Mouse (Mus musculus): Measurements from ENCODE around the gene Dnmt3l. TPM values are rescaled to one million over a fixed set of nuclear protein-coding genes. Genes with fewer than 3 reads are reported as not detected.
"Not testable (repeated sequence)": the region's sequence is repeated elsewhere in the genome, so short reads cannot be mapped to it uniquely, and the experiment has no call there.

Gene Dnmt3l
- polyA plus RNA-seq, 1 experiment from 2014 or later: 0.14 TPM

DNA sequence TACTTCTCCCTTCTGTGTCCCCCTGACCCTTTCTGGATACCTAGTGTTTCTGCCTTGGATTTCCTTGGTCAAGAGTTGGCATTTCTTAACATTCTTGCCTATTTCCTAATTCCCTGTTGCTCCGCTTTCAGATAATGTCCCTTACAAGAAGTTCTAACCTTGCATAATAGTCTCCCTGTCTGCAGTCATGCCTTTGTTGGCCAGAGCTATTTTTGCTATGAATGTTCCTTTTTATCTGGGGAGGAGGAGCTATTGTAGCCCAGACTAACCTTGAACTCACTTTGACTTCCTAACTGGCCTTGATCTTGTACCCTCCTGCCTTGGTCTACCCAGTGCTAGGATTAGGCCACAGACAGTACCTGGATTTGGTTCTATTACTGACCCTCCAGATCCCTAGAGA is 26.3 kb upstream of the Dnmt3l start:
- no peaks in the 10 kb centered on the region for H3K36me3 ChIP-seq (ENCODE audit: inconsistent target)
- no peak overlapping the region for H3K4me3 ChIP-seq (ENCODE audit: inconsistent target)
- H3K27ac ChIP-seq: peak overlapping the region; percentile 33
- no peaks in the 10 kb centered on the region for H3K79me2 ChIP-seq (ENCODE audit: inconsistent target)
- WGBS (ENCODE audit: missing documents): 21% methylated on average over 1 of the region's 1 CpGs

DNA sequence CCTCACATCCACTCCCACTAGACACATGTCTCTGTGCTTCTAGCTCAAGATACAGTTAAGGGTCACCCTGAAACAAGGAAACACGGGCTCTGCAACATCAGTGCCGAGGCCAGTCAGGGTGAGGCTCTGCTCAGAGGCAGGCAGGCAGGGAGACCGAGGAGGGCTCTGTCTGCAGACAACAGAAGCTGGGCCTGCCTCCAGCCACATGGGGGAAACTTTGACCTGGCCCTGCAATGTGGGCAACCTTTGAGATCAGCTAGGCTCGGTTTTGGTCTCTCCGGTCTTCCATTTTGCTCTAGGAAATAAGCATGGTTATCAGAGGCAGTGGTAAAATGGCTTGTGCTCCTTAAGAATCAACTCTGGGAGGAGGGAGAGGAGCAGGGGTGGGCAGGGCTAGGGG is 25.4 kb upstream of the Dnmt3l start:
- 60% methylated on average over 5 of the region's 5 CpGs for WGBS (ENCODE audit: missing documents)
- H3K79me2 ChIP-seq (ENCODE audit: inconsistent target): no peaks in the 10 kb centered on the region
- no peak overlapping the region for H3K4me3 ChIP-seq (ENCODE audit: inconsistent target)
- no peaks in the 10 kb centered on the region for H3K36me3 ChIP-seq (ENCODE audit: inconsistent target)
- no peak overlapping the region for H3K27ac ChIP-seq

DNA sequence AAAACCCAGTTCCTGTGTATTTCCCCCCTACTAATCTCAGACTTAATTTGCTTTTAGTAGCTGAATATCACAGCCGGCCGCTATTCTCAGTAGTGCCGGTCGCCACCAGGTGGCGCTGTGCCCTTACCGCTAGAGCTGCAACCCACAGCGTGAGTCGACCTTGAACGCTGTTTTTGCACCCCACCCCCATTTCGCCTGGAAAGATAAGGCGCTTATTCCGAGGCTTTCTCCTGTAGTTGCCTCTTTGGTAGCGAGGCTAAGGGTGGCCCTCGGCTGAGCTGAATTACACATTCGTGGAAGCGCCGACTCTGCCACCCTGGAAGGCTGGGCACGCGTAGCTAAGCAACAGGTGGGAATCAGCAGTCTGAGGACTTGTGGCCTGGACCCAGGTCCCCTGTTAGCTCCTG is 22.9 kb upstream of the Dnmt3l start:
- H3K27ac ChIP-seq: no peak overlapping the region
- 26% methylated on average over 19 of the region's 19 CpGs for WGBS (ENCODE audit: missing documents)
- H3K36me3 ChIP-seq (ENCODE audit: inconsistent target): no peaks in the 10 kb centered on the region
- no peak overlapping the region for H3K4me3 ChIP-seq (ENCODE audit: inconsistent target)
- no peaks in the 10 kb centered on the region for H3K79me2 ChIP-seq (ENCODE audit: inconsistent target)

DNA sequence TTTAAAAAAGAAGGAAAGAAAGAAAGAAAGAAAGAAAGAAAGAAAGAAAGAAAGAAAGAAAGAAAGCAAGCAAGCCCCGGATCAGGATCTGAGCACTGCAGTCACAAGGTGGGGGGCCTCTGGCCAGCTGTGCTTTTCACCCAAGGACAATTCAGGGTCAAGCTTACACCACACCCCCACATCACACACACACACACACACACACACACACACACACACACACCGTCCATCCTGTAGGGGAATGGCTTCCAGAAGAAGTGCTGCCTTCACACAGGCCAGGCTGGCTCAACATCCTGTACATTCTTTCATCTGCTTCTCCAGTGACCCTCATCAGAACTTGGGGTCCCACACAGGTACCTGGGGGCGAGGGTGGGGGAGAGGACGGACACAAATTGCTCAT is 22.5 kb upstream of the Dnmt3l start:
- no peak overlapping the region for H3K4me3 ChIP-seq (ENCODE audit: inconsistent target)
- H3K27ac ChIP-seq: no peak overlapping the region
- 86% methylated on average over 3 of the region's 4 CpGs for WGBS (ENCODE audit: missing documents)
- H3K79me2 ChIP-seq (ENCODE audit: inconsistent target): no peaks in the 10 kb centered on the region
- no peaks in the 10 kb centered on the region for H3K36me3 ChIP-seq (ENCODE audit: inconsistent target)

DNA sequence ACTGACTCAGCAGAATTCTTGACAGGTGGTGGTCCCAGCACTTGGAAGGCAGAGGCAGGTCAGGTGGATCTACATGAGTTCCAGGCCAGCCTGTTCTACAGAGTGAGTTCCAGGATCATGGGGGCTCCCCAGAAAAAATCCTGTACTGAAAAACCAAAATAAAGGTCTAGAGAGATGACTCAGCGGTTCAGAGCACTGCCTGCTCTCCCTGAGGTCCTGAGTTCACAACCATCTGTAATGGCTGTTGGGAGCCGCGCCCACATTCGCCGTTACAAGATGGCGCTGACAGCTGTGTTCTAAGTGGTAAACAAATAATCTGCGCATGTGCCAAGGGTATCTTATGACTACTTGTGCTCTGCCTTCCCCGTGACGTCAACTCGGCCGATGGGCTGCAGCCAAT is 21.8 kb upstream of the Dnmt3l start:
- H3K27ac ChIP-seq; H3K4me3 ChIP-seq (ENCODE audit: inconsistent target); H3K79me2 ChIP-seq (ENCODE audit: inconsistent target); H3K36me3 ChIP-seq (ENCODE audit: inconsistent target): not testable (repeated sequence)
- 92% methylated on average over 6 of the region's 11 CpGs for WGBS (ENCODE audit: missing documents)

DNA sequence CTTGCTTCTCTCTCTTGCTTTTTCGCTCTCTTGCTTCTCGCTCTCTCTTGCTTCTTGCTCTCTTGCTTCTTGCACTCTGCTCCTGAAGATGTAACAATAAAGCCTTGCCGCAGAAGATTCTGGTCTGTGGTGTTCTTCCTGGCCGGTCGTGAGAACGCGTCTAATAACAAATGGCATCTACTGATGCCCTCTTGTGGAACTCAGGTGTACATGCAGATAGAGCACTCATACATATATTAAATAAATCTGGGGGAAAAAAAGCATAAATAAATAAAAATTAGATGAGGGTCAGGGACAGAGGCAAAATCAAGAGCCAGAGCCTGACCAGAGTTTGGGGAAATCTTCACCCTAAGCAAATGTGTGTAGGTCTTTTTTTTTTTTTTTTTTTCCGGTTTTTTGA is 16.3 kb upstream of the Dnmt3l start:
- H3K79me2 ChIP-seq (ENCODE audit: inconsistent target); H3K27ac ChIP-seq: not testable (repeated sequence)
- no CpG with 5 or more reads among the region's 8 CpGs for WGBS (ENCODE audit: missing documents)

DNA sequence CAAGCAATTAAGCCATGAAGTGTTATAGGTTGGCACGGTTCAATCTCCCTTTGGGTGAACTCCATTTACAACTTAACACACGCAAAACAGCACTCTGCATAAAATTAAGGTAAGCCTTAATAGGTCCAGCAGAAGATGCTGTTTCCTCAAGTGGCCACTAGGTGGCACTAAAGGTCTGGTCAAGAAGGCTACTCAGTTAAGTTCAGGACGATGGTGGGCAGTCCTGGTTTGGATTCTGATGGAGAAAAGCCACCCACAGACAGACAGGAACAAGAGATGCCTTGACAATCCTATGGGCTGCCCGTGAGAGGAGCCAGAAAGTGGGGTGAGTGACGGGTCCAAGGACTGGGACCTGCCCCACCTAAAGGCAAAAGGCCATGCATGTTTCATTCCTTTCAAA is 13.6 kb upstream of the Dnmt3l start:
- H3K27ac ChIP-seq: no peak overlapping the region
- H3K36me3 ChIP-seq (ENCODE audit: inconsistent target): no peaks in the 10 kb centered on the region
- 5% methylated on average over 5 of the region's 5 CpGs for WGBS (ENCODE audit: missing documents)
- no peak overlapping the region for H3K4me3 ChIP-seq (ENCODE audit: inconsistent target)
- no peaks in the 10 kb centered on the region for H3K79me2 ChIP-seq (ENCODE audit: inconsistent target)

More for the DNA sequence above, 16.3 kb upstream of the Dnmt3l start:
- H3K36me3 ChIP-seq (ENCODE audit: inconsistent target); H3K4me3 ChIP-seq (ENCODE audit: inconsistent target): not testable (repeated sequence)

DNA sequence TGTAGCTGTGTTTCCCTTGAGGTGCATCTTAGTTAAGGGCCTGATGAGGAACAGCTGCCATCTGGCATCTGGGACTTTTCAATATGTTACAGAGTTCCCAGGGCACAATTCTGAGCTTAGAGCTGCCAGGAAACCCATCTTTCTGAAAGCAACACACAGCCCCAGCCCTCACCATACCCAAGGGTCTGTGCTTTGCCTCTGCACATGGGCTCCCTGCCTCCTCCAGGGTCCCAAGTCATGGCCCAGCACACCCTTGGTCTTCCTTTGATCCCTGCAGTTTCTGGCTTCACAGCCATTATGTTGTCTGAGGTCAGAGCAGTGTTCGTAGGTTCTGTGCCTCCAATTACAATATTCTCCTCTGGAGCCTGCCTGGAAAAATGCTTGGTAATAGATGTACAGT is 12.7 kb upstream of the Dnmt3l start:
- Histone ChIP-seq H3K4me3 (ENCODE audit: inconsistent target) (no peak overlapping the region), H3K36me3 (ENCODE audit: inconsistent target) (no peaks in the 10 kb centered on the region)
- 100% methylated on average over 1 of the region's 1 CpGs for WGBS (ENCODE audit: missing documents)

DNA sequence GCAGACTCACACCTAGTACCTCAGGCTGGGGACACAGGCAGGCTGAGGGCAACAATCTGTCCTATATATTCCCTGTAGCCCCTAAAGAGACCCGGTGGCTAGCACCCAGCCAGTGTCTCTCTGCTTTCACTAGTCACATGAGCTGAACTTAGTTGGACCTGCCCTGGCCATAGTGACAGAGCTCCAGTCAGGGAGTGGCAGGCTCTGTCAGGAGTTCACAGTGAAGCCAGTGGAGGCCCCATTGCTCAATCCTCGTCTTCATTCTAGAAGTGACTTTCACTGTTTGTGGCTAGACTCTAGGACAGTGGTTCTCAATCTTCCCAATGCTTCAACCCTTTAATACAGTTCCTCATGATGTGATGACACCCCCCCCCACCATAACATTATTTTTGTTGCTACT is 9.8 kb upstream of the Dnmt3l start:
- Histone ChIP-seq H3K36me3 (ENCODE audit: inconsistent target) (no peaks in the 10 kb centered on the region), H3K79me2 (ENCODE audit: inconsistent target) (no peaks in the 10 kb centered on the region), H3K4me3 (ENCODE audit: inconsistent target) (no peak overlapping the region), H3K27ac (no peak overlapping the region)
- WGBS (ENCODE audit: missing documents): 60% methylated on average over 2 of the region's 2 CpGs

More for the DNA sequence above, 12.7 kb upstream of the Dnmt3l start:
- Histone ChIP-seq H3K79me2 (ENCODE audit: inconsistent target) (no peaks in the 10 kb centered on the region), H3K27ac (no peak overlapping the region)

DNA sequence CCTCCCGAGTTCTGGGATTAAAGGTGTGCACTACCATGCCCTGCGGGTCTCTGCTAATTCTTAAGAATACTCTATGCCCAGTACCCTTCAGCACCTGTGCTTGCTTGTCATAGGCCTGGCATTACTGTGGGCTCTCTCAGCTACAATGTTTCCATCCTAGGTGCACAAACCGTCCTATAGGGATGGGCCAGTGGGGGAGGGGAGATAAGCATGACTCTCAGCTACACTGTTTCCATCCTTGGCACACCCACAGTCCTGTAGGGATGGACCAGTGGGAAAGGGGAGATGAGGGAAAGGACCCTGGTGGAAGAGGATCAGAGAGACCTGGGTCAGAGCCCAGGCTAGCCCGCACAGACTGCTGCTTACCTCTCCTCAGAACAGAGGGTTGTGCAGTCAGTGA is 4.6 kb upstream of the Dnmt3l start:
- 91% methylated on average over 4 of the region's 4 CpGs for WGBS (ENCODE audit: missing documents)

DNA sequence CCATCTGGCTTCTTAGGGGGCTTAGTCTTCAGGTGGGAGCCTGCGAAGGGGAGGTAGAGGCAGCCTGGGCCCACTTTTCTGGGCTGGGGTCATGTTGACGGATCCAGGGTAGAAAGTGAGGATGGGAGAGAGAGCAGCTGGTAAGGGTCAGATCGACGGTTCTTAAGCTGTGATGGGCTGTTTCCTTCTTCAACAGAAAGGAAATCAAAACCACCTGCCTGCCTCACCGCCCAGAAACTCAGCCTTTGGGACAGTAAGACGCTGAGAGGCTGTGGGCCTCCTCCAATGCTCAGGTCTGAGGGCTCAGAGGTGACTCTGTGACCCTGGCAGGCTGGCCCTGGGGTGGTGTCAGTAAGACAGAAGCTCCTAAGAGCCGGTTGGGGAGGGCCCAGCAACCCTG is 349 bp downstream of the Dnmt3l start:
- no peak overlapping the region for H3K4me3 ChIP-seq (ENCODE audit: inconsistent target)
- H3K27ac ChIP-seq: no peak overlapping the region
- no peaks in the 10 kb centered on the region for H3K36me3 ChIP-seq (ENCODE audit: inconsistent target)
- WGBS (ENCODE audit: missing documents): 49% methylated on average over 7 of the region's 7 CpGs
- no peaks in the 10 kb centered on the region for H3K79me2 ChIP-seq (ENCODE audit: inconsistent target)

More for the DNA sequence above, 4.6 kb upstream of the Dnmt3l start:
- Histone ChIP-seq H3K79me2 (ENCODE audit: inconsistent target) (no peaks in the 10 kb centered on the region), H3K36me3 (ENCODE audit: inconsistent target) (no peaks in the 10 kb centered on the region), H3K27ac (no peak overlapping the region), H3K4me3 (ENCODE audit: inconsistent target) (no peak overlapping the region)

DNA sequence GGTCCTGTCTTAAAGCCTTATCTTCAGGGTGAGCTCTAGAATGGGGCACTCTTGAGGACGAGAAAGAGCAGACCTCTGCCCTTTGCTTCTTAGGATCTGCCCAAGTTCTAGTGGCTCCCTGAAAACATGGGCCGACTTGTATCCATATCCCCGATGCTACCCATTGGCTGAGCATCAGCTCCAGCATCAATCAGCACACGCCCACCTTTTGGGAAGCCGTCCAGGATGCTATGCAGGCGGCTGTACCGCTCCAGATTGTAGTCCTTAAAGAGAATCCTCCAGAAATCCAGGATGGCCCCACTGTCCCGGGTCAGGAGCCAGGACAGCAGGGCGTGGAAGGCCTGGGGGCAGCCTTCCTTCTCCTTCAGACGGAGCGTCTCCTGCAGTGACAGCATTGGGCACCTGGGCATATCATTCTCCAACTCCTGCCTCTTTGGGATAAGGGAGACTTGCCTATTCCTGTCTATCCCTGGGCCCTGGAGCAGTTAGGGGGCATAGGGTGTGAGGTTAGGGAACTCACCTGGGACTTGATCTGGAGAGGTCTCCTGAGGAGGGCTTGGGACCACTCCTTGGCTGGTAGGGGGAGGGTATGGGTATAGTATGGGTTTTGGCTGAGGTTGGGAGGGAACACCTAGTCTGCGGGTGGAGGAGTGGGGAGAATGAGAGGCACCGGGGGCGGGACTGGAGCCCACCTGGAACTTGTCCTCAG is 1.1 kb downstream of the Dnmt3l start:
- 93% methylated on average over 13 of the region's 14 CpGs for WGBS (ENCODE audit: missing documents)
- Histone ChIP-seq H3K79me2 (ENCODE audit: inconsistent target) (no peaks in the 10 kb centered on the region), H3K4me3 (ENCODE audit: inconsistent target) (no peak overlapping the region), H3K36me3 (ENCODE audit: inconsistent target) (no peaks in the 10 kb centered on the region), H3K27ac (no peak overlapping the region)

DNA sequence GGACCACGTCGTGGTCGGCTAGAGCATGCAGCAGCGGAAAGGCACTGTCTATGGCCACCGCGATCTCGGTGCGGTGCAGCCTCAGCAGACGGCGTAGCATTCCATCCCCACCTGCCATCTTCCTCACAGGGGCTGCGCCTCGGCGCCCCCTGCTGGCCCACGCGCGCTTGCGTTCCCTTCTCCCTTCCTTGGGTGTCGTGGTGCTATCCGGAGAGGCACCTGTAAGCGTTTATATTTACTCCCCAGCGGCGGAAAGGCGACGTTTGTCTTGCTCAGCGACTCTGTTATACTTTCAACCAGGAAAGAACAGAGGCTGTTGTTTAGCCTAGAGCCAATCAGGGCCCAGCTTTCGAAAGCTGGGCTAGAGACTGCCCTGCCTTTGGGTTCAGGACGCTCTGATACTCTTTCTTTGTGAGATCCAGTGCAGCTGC is 1.7 kb downstream of the Dnmt3l start, which contains the start of gene Aire:
Gene Aire, minus strand, starts transcription at position 205 of the 431 bp plus-strand sequence.
- no peak within 1 kb of the TSS for H3K4me3 ChIP-seq (ENCODE audit: inconsistent target)
- no peaks in the 10 kb centered on the region for H3K36me3 ChIP-seq (ENCODE audit: inconsistent target)
- H3K27ac ChIP-seq: no peak within 1 kb of the TSS
- 7% methylated on average over 27 of the region's 27 CpGs for WGBS (ENCODE audit: missing documents)
- H3K79me2 ChIP-seq (ENCODE audit: inconsistent target): no peaks in the 10 kb centered on the region

DNA sequence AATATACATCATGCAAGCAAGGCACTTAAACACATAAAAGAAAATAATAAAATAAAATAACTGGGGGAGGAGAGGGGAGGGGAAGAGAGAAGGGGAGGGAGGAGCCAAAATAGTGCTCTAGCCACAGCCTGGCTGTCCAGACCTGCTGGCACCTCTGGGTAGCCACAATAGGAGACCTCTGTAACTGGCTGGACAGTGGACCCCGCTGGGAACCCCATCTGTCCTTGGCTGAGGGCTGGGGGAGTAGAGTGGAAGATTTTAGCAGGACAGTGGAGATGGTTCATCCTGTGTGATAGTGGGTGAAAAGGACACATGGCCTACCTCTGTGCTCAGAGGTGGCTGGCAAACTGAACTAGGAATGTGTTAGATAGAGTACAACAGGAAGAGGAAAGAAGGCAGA is 2.8 kb downstream of the Dnmt3l start:
- no peaks in the 10 kb centered on the region for H3K36me3 ChIP-seq (ENCODE audit: inconsistent target)
- no peak overlapping the region for H3K4me3 ChIP-seq (ENCODE audit: inconsistent target)
- H3K27ac ChIP-seq: no peak overlapping the region
- H3K79me2 ChIP-seq (ENCODE audit: inconsistent target): no peaks in the 10 kb centered on the region
- WGBS (ENCODE audit: missing documents): 100% methylated on average over 1 of the region's 1 CpGs

DNA sequence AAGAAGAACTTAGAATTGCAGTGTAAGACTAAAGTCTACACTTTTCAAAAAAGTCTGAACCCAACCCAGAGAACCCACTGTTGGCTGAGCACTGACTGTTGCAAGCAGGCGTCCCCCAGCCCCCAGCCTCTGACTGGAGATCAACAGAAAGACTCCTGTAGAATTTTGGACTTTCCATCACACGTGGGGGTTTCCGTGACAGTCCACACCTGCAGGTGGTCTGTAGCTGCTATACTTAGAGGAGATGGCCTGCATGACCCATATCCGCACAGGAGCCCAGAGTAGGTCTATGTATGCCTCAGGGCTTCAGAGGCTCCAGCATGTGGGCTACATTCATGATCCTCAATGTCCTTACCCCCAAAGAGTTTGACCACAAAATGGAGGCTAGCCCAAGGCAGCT is 4.6 kb downstream of the Dnmt3l start:
- H3K4me3 ChIP-seq (ENCODE audit: inconsistent target): no peak overlapping the region
- no peak overlapping the region for H3K27ac ChIP-seq
- no peaks in the 10 kb centered on the region for H3K79me2 ChIP-seq (ENCODE audit: inconsistent target)
- H3K36me3 ChIP-seq (ENCODE audit: inconsistent target): no peaks in the 10 kb centered on the region
- WGBS (ENCODE audit: missing documents): 96% methylated on average over 4 of the region's 4 CpGs

Data from macrophage (primary cell).